Mouse (Mus musculus): ENCODE measurements around the gene 1700025G04Rik.
A peak's percentile ranks its signal among the peaks of the same experiment; 100 is the strongest.

1700025G04Rik gene

GRCm38 (mm10) chr1:151994271-151994670, 95.7 kb downstream of the 1700025G04Rik start:
- DNase-seq (ENCODE audit: low spot score) = no peak

DNA sequence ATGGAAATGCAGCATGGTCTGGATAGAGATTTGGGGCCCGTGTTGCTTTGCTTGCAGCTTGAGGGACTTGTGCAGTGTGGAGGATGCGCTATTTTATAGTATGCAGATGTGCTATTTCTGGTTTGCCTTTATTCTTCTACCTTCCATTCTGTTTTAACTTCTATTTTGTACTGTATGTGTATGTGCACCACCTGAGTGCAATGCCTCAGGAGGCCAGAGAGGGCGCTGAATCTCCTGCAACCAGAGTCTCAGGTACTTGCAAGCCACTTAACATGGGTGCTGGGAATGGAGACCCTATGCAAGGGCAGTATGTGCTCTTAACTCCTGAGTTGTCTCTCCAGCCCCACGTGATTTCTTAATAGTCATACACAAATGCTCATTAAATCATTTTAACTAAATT, 98.4 kb downstream of the 1700025G04Rik start:
- DNase-seq (ENCODE audit: low spot score) = no peak

- no peak for DNase-seq (ENCODE audit: low spot score)
These were observed 99.3 kb downstream of the 1700025G04Rik start for GRCm38 (mm10) chr1:151990615-151991014.

- no peak for DNase-seq (ENCODE audit: low spot score)
These were observed 101.2 kb downstream of the 1700025G04Rik start for GRCm38 (mm10) chr1:151988713-151989112.

DNA sequence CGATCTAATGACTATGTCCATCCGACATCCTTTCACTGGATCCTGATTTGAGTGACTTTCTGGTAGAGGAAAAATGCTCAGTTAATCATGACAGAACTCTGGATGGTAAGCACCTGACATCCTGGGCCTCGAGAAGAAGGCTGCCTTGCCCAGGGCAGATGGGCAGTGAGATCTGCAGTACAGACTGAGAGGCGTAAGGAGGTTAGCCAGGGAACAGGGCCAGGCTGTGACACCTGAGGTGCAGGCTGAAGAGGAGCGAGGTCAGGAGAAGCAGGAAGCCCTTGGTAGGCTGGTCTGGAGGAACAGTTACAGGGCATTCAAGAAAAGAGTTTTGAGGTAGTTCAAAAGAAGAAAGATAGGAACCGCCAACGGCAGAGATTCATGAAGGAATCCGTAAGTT, 101.9 kb downstream of the 1700025G04Rik start:
- DNase-seq (ENCODE audit: low spot score) = no peak

- DNase-seq (ENCODE audit: low spot score) = no peak
These were observed 103.7 kb downstream of the 1700025G04Rik start for GRCm38 (mm10) chr1:151986024-151986778.

DNA sequence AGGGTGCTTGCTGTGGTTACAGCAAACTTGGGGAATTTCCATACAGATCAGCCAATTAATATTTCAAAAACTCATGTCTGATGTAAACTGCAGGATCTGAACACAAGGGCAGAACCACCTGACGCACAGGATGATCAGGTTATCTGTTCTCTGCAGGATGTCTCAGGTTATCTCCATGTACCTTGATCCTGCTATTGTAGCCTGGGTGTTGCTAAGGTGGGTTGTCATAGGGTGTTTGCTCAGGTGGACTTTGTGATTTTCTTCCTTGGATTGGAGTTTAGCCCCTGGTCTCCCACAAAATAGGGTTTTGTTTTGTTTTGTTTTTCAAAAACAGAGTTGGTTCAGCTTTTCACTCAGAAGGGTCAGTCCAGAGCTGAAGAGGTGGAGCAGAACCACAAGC, 104.9 kb downstream of the 1700025G04Rik start:
- DNase-seq (ENCODE audit: low spot score) = no peak

- no peak for DNase-seq (ENCODE audit: low spot score)
These were observed 105.9 kb downstream of the 1700025G04Rik start for GRCm38 (mm10) chr1:151983991-151984390.

- DNase-seq (ENCODE audit: low spot score) = no peak
These were observed 109.4 kb downstream of the 1700025G04Rik start for GRCm38 (mm10) chr1:151980498-151980897.

DNA sequence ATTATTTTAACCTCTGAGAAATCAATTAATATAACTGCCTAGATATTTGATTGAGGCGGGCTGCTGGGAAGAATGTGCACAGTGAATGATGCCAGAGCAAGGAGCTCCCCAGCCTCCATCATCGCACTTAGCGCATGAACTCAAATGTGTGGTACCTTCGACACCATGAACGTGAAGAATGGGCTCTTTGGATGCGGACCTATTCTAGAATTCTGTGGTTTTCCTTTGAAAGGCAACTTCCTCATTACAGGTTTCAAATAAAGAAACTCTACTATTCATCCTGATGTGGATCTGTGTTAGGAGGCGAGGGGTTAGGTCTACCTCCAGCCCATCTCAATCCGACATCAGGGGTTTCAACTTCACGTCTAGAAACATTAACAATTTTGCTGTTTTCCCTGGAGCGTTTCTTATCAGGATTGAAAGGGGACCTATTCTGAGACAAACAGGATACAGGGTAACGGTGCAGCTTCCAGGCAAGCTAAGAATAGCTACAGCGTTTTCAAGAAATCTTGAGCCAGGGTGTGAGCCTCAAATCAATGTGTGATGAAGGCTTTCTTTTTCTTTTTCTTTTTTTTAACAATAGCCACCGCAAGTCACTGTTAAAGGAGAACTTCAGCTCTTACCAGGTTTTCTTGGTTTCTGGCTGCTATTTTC, 110.0 kb downstream of the 1700025G04Rik start:
- no peak for DNase-seq (ENCODE audit: low spot score)

DNA sequence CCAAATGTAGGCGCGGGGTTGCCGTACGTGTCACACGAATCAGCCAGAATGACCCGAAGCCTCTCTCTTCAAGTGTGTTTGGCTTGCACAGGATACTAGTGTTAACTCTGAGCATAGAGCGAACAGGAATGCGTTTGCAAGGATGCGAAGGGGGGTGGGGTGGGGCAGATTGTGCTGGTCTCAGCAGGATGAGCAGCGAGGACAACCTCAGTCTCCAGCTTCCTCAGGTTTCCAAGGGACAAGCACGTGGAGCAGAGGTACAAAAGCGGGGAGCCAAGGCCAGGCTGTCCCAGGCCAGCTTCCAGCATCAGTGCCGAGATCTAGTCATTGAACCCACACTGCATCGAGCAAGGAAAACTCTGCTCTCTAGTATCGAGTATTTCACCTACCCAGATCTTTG, 111.2 kb downstream of the 1700025G04Rik start:
- no peak for DNase-seq (ENCODE audit: low spot score)

DNA sequence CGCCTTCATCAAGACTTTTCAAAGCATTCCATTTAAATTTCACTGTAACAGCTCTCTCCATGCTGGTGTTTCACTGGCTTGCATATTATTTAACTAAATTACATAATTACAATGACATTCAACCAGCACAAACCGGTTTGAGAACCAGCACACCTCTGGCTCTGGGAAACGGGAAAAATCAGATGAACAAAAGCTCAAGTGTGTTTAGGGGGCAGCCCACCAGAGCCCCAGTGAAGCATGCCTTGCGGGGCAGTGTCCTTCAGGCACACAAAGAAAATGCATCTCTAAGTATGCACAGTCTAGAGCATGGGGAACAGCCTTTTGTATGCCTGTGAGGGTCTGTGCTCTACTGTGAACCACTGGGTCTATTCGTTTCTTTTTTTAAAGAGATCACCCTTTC, 112.3 kb downstream of the 1700025G04Rik start:
- no peak for DNase-seq (ENCODE audit: low spot score)

- no peak for DNase-seq (ENCODE audit: low spot score)
These were observed 113.1 kb downstream of the 1700025G04Rik start for GRCm38 (mm10) chr1:151976850-151977249.

- no peak for DNase-seq (ENCODE audit: low spot score)
These were observed 114.2 kb downstream of the 1700025G04Rik start for GRCm38 (mm10) chr1:151975418-151976379.

DNA sequence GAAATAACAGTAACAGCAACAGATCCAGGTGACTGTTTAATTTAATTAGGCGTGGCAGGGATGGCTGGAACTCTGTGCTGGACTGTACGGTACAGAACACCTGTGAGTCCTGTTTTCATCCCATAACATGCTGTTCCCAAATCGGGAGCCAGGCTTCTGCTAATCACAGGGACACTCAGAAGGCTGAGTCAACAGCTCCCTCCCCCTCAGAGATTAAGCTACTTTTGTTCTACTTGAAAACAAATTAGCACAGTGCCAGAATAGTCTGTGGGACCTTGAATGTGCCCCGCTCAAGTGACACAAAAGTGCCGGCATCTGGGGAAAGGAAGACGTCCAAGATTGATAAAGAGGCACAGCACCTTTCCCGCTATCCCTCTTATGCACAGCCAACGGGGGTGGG, 115.0 kb downstream of the 1700025G04Rik start:
- DNase-seq (ENCODE audit: low spot score) = peak; percentile 61

- DNase-seq (ENCODE audit: low spot score) = no peak
These were observed 115.5 kb downstream of the 1700025G04Rik start for GRCm38 (mm10) chr1:151974424-151974823.

GRCm38 (mm10) chr1:151973110-151973700, 116.7 kb downstream of the 1700025G04Rik start:
- DNase-seq (ENCODE audit: low spot score) = no peak

DNA sequence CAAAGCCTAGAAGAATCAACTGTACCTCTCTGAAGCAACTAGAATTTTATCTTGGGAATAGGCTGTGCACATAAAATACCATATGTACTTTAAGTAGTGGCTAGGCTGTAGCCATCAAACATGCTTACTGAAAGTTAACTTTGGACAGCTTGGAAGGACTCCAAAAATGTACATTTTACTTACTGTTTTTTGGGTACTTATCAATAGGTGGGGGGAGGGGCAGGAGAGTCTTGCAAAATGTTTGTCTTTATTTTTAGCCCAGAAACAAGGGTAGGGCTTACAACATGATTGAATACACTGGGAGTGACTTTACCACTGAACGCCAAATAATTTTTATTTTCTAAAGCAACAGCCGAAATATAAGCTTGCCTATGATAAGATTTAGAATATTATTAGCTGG, 118.3 kb downstream of the 1700025G04Rik start:
- no peak for DNase-seq (ENCODE audit: low spot score)

- no peak for DNase-seq (ENCODE audit: low spot score)
These were observed 121.8 kb downstream of the 1700025G04Rik start for GRCm38 (mm10) chr1:151968126-151968525.

GRCm38 (mm10) chr1:151964811-151965210, 125.1 kb downstream of the 1700025G04Rik start:
- no peak for DNase-seq (ENCODE audit: low spot score)

- DNase-seq (ENCODE audit: low spot score) = no peak
These were observed 126.7 kb downstream of the 1700025G04Rik start for GRCm38 (mm10) chr1:151963248-151963647.

GRCm38 (mm10) chr1:151962078-151962477, 127.8 kb downstream of the 1700025G04Rik start:
- DNase-seq (ENCODE audit: low spot score) = no peak

All from ovary, adult 18-20 months (tissue).